Mouse (Mus musculus) layer of hippocampus, adult 2 months (tissue): ENCODE data around the gene Rad9b. TPM values are rescaled to one million over a fixed set of nuclear protein-coding genes. Genes with fewer than 3 reads are reported as not detected.
A peak's percentile ranks its signal among the peaks of the same experiment; 100 is the strongest.

Experiments used
- DNase-seq, 2 experiments: peaks; one replicate each; pipeline ENCODE4 v3.0.0; 2022; ENCODE audit warnings: low spot score in 2 of 2
- H3K27ac ChIP-seq: fragments of 200-600 bp; 2 replicates; pipeline ENCODE4 v1.8.1; 2022
- H3K4me3 ChIP-seq: fragments of 200-600 bp; 2 replicates; pipeline ENCODE4 v1.8.1; 2022; ENCODE audit warnings: mild to moderate bottlenecking
- CTCF ChIP-seq: fragments of 200-600 bp; conservative IDR thresholded peaks from 2 replicates; pipeline ENCODE4 v1.8.1; 2022; ENCODE audit warnings: antibody characterized with exemption, mild to moderate bottlenecking, moderate library complexity
- total RNA-seq, 2 experiments: library from RNA; stranded (reverse); gene quantifications; 2 replicates each; pipeline ENCODE4 v1.2.3; 2021

Gene Rad9b
- total RNA-seq, 2 experiments from 2014 or later, result 5.1 to 5.9 TPM

- DNase-seq, result peak; percentile 85 to 88
- Histone ChIP-seq H3K4me3 (no peak overlapping the region), H3K27ac (peak overlapping the region; percentile 83)
- peak; percentile 52 for TF ChIP-seq CTCF
These were observed 38.9 kb downstream of the Rad9b start for GRCm38 (mm10) chr5:122314966-122315667.

DNA sequence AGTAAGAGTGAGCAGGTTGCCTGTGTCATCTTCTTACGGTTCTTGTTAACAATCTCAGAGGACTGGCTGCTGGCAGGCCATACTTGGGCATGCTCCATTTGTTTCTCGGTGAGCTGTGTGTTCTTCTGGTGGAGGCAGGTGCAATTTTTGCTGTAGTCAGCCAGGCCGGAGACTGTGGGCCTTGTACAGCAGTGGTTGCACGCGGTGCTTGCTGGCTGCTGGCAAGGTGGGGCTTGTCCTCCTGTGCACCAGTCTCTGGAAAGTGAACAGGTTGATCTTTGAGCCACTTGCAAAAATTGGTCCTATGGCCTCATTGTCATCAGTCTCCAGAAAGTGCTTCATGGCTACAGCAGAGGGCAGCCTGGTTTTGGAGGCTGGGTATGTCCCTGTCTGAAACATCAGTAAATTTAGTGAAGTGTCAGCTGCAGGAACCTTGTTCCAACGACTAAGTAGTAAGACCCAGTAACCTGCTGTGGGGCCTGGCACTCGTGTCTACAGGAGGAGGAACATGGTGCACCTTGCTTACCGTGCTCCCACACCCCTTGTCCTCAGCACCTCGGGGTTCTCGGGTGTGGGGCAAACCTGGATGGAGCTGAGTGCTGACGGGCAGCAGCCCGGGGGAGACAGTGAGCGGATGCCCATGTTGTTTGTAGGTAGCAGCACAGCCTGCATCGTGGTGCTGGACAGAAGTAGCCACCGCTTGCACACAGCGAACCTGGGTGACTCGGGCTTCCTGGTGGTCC is 40.9 kb downstream of the Rad9b start:
- no peak overlapping the region for H3K4me3 ChIP-seq
- DNase-seq, result no peak
- no peak for TF ChIP-seq CTCF
- H3K27ac ChIP-seq, result peak overlapping the region; percentile 56; the same call in 1 of the 2 replicates

DNA sequence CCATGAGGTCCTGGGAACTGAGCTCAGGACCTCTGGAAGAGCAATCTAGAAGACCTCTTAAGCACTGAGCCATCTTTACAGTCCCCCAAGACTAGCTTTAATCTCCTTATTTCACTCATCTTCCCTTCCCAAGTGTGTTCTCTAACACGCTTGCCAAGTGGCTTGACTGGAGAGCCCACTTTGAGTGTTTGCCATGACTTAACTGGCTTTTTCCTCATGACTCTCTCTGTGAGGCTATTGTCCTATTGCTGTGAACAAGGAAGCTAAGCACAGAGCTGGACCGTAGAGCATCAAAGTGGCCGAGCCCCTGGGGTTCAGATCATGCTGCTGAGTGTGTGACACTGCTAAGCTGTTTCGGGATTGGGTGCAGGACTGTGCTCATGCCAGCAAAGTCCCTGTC is 41.7 kb downstream of the Rad9b start:
- TF ChIP-seq CTCF, result no peak
- Histone ChIP-seq H3K4me3 (no peak overlapping the region), H3K27ac (peak overlapping the region; percentile 56; the same call in 1 of the 2 replicates)
- no peak for DNase-seq

DNA sequence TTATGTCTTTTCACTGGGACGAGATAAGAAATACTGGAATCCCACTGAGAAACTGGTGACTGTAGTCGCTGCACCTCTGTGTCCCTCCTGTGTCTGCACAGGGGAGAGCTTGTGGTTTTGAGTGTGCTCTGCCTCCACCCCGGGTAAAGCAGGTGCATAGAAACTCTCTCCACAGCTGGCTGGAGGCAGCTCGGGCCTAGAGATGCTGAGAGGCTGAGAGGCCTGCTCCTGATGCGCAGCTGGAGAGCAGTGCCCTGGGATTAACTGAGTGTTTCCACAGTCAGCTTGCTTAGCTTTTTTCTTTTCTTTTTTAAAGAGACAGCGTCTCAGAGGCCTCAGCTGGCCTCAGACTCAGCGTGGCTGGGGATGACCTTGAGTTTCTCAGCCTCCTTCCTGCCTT is 42.3 kb downstream of the Rad9b start:
- no peak for DNase-seq
- Histone ChIP-seq H3K4me3 (no peak overlapping the region), H3K27ac (peak overlapping the region; percentile 56; the same call in 1 of the 2 replicates)
- TF ChIP-seq CTCF, result no peak

GRCm38 (mm10) chr5:122310699-122311098 is 43.3 kb downstream of the Rad9b start:
- Histone ChIP-seq H3K4me3 (no peak overlapping the region), H3K27ac (no peak overlapping the region)
- TF ChIP-seq CTCF, result no peak
- no peak for DNase-seq

GRCm38 (mm10) chr5:122306536-122306935 is 47.5 kb downstream of the Rad9b start:
- TF ChIP-seq CTCF, result no peak
- no peak for DNase-seq
- no peak overlapping the region for H3K27ac ChIP-seq
- H3K4me3 ChIP-seq, result no peak overlapping the region

GRCm38 (mm10) chr5:122305472-122305871 is 48.6 kb downstream of the Rad9b start:
- no peak overlapping the region for H3K27ac ChIP-seq
- DNase-seq, result no peak
- no peak for TF ChIP-seq CTCF
- H3K4me3 ChIP-seq, result no peak overlapping the region

GRCm38 (mm10) chr5:122304541-122304940 is 49.5 kb downstream of the Rad9b start:
- Histone ChIP-seq H3K27ac (peak overlapping the region; percentile 65), H3K4me3 (no peak overlapping the region)
- DNase-seq, result no peak
- no peak for TF ChIP-seq CTCF

- TF ChIP-seq CTCF, result no peak
- no peak overlapping the region for H3K4me3 ChIP-seq
- DNase-seq, result no peak
- H3K27ac ChIP-seq, result peak overlapping the region; percentile 65; the same call in 1 of the 2 replicates
These were observed 50.1 kb downstream of the Rad9b start for GRCm38 (mm10) chr5:122303937-122304336.

- peak; percentile 51 for TF ChIP-seq CTCF
- no peak overlapping the region for H3K4me3 ChIP-seq
- peak overlapping the region; percentile 65; the same call in 1 of the 2 replicates for H3K27ac ChIP-seq
- no peak for DNase-seq
These were observed 51.0 kb downstream of the Rad9b start for GRCm38 (mm10) chr5:122302810-122303745.

DNA sequence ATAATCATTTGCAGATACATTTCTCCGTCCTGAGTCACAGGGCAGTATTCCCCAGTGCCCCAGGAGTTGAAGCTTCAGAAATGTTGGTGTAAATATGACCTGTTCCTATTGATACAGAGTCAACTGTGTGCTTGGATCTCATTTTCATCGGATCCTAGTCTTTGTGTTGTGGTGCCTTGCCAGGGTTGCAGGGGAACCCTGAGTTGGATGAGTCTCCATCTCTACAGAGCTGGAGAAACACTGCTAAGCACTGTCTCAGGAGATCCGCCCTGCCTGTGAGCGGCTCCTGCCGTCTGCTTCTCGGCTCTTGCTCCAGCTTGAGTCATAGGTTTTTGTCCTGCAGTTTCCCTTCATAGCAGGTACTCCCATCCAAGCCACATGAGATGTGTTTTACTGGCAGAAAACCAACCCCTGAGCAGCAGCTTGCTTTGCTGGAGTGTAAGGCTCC is 53.9 kb downstream of the Rad9b start:
- TF ChIP-seq CTCF, result no peak
- Histone ChIP-seq H3K27ac (peak overlapping the region; percentile 32; the same call in 1 of the 2 replicates), H3K4me3 (no peak overlapping the region)
- DNase-seq, result no peak

- TF ChIP-seq CTCF, result no peak
- Histone ChIP-seq H3K27ac (no peak overlapping the region), H3K4me3 (no peak overlapping the region)
- DNase-seq, result no peak
These were observed 58.7 kb downstream of the Rad9b start for GRCm38 (mm10) chr5:122295113-122295935.
